Mouse (Mus musculus) CH12.LX (cell line): ENCODE data around the gene Adamts5. TPM values are rescaled to one million over a fixed set of nuclear protein-coding genes. Genes with fewer than 3 reads are reported as not detected.

ENCODE experiments used
- DNase-seq: peaks from one replicate; pipeline ENCODE4 v3.0.0-alpha.2; 2013; ENCODE audit errors: extremely low read depth
- H3K27ac ChIP-seq: 2 replicates; pipeline ENCODE4 v1.5.1; 2012; ENCODE audit warnings: low read depth, mild to moderate bottlenecking, control low read depth, moderate library complexity; ENCODE audit not compliant: insufficient read depth
- H3K27me3 ChIP-seq: replicated peaks from 2 replicates; pipeline ENCODE3; 2012; ENCODE audit warnings: inconsistent platforms
- H3K36me3 ChIP-seq, 2 experiments: replicated peaks in 1 of 2; 2 replicates each; pipeline versions ENCODE3 to v1.6.1; 2012; ENCODE audit warnings: inconsistent platforms in 1 of 2, low read length in 1 of 2, mild to moderate bottlenecking in 1 of 2, mixed read lengths in 1 of 2, moderate library complexity in 1 of 2; ENCODE audit not compliant: control insufficient read depth in 1 of 2, insufficient read depth in 1 of 2
- H3K4me1 ChIP-seq, 2 experiments: 2 replicates each; pipeline ENCODE4 v1.6.1; 2012; ENCODE audit warnings: inconsistent platforms in 1 of 2, moderate library complexity in 1 of 2; ENCODE audit not compliant: insufficient read depth in 2 of 2, control insufficient read depth in 1 of 2
- H3K4me2 ChIP-seq: 2 replicates; pipeline ENCODE4 v1.6.1; 2012; ENCODE audit warnings: low read depth, mild to moderate bottlenecking, control low read depth; ENCODE audit not compliant: poor library complexity, insufficient read depth, severe bottlenecking
- H3K4me3 ChIP-seq, 3 experiments: fragments of 150-350 bp in 1 of 3; sonication (generic) in 1 of 3; replicated peaks in 1 of 3; 2 replicates each; pipeline versions ENCODE3 to v1.5.1; 2011 to 2012; ENCODE audit warnings: low read depth in 2 of 3, low read length in 2 of 3, mild to moderate bottlenecking in 2 of 3, moderate library complexity in 2 of 3, control low read depth in 1 of 3, improper control_type of control experiment in 1 of 3, inconsistent platforms in 1 of 3, mixed read lengths in 1 of 3; ENCODE audit not compliant: poor library complexity in 1 of 3
- H3K79me2 ChIP-seq: replicated peaks from 2 replicates; pipeline ENCODE4 v1.6.1; 2012; ENCODE audit warnings: mild to moderate bottlenecking, moderate library complexity; ENCODE audit not compliant: control insufficient read depth, poor library complexity, insufficient read depth, severe bottlenecking; ENCODE audit errors: extremely low read depth
- H3K9ac ChIP-seq: 2 replicates; pipeline ENCODE4 v1.6.1; 2012; ENCODE audit warnings: low read depth, mild to moderate bottlenecking, control low read depth, moderate library complexity; ENCODE audit not compliant: insufficient read depth
- H3K9me3 ChIP-seq: replicated peaks from 2 replicates; pipeline ENCODE3; 2012; ENCODE audit warnings: low read length, inconsistent platforms, mixed read lengths
- BHLHE40 ChIP-seq: IDR thresholded peaks from 2 replicates; pipeline ENCODE4 v1.6.1; 2011; ENCODE audit warnings: mild to moderate bottlenecking, low read depth, low read length, improper control_type of control experiment
- CHD1 ChIP-seq: IDR thresholded peaks from 2 replicates; pipeline ENCODE4 v1.6.1; 2012; ENCODE audit warnings: low read depth, low read length, improper control_type of control experiment, inconsistent platforms
- CHD2 ChIP-seq: IDR thresholded peaks from 2 replicates; pipeline ENCODE4 v1.6.1; 2011; ENCODE audit warnings: low read length, improper control_type of control experiment
- EP300 ChIP-seq: IDR thresholded peaks from 2 replicates; pipeline ENCODE4 v1.6.1; 2011; ENCODE audit warnings: low read length, improper control_type of control experiment
- ETS1 ChIP-seq: conservative IDR thresholded peaks from 2 replicates; pipeline ENCODE4 v1.6.1; 2012; ENCODE audit warnings: low read depth, mild to moderate bottlenecking, inconsistent platforms, low read length, improper control_type of control experiment, moderate library complexity
- GABPA ChIP-seq: IDR thresholded peaks from 2 replicates; pipeline ENCODE4 v1.6.1; 2012; ENCODE audit warnings: low read depth, low read length, improper control_type of control experiment, inconsistent platforms; ENCODE audit not compliant: insufficient replicate concordance
- HCFC1 ChIP-seq: IDR thresholded peaks from 2 replicates; pipeline ENCODE4 v1.6.1; 2012; ENCODE audit warnings: low read depth, mild to moderate bottlenecking, inconsistent platforms, low read length, improper control_type of control experiment
- MAFK ChIP-seq: IDR thresholded peaks from 2 replicates; pipeline ENCODE4 v1.6.1; 2011; ENCODE audit warnings: low read length, improper control_type of control experiment; ENCODE audit not compliant: insufficient replicate concordance
- MAX ChIP-seq: IDR thresholded peaks from 2 replicates; pipeline ENCODE4 v1.6.1; 2011; ENCODE audit warnings: low read length, improper control_type of control experiment
- MAZ ChIP-seq: IDR thresholded peaks from 2 replicates; pipeline ENCODE4 v1.6.1; 2012; ENCODE audit warnings: low read depth, mild to moderate bottlenecking, inconsistent platforms, low read length, improper control_type of control experiment, moderate library complexity
- MEF2A ChIP-seq: IDR thresholded peaks from 2 replicates; pipeline ENCODE4 v1.6.1; 2014; ENCODE audit warnings: low read depth, mild to moderate bottlenecking, inconsistent platforms, low read length, improper control_type of control experiment, borderline replicate concordance
- MXI1 ChIP-seq: IDR thresholded peaks from 2 replicates; pipeline ENCODE4 v1.6.1; 2011; ENCODE audit warnings: mild to moderate bottlenecking, low read depth, low read length, improper control_type of control experiment
- NELFE ChIP-seq: IDR thresholded peaks from 2 replicates; pipeline ENCODE4 v1.6.1; 2011; ENCODE audit warnings: low read depth, low read length, improper control_type of control experiment
- PAX5 ChIP-seq: IDR thresholded peaks from 2 replicates; pipeline ENCODE4 v1.6.1; 2012; ENCODE audit warnings: low read length, inconsistent platforms, mixed read lengths
- RAD21 ChIP-seq: IDR thresholded peaks from 2 replicates; pipeline ENCODE4 v1.6.1; 2011; ENCODE audit warnings: low read depth, mild to moderate bottlenecking, low read length, improper control_type of control experiment, moderate library complexity
- RCOR1 ChIP-seq: conservative IDR thresholded peaks from 2 replicates; pipeline ENCODE4 v1.6.1; 2012; ENCODE audit warnings: low read depth, mild to moderate bottlenecking, inconsistent platforms, low read length, improper control_type of control experiment
- SIN3A ChIP-seq: IDR thresholded peaks from 2 replicates; pipeline ENCODE4 v1.6.1; 2012; ENCODE audit warnings: low read length, improper control_type of control experiment, inconsistent platforms
- SMC3 ChIP-seq: IDR thresholded peaks from 2 replicates; pipeline ENCODE4 v1.6.1; 2011; ENCODE audit warnings: low read depth, low read length, improper control_type of control experiment
- UBTF ChIP-seq: IDR thresholded peaks from 2 replicates; pipeline ENCODE4 v1.6.1; 2012; ENCODE audit warnings: low read depth, mild to moderate bottlenecking, inconsistent platforms, low read length, improper control_type of control experiment, moderate library complexity
- USF1 ChIP-seq: IDR thresholded peaks from 2 replicates; pipeline ENCODE4 v1.6.1; 2014; ENCODE audit warnings: low read depth, mild to moderate bottlenecking, inconsistent platforms, low read length, improper control_type of control experiment
- USF2 ChIP-seq: conservative IDR thresholded peaks from 2 replicates; pipeline ENCODE4 v1.6.1; 2011; ENCODE audit warnings: low read depth, low read length, improper control_type of control experiment
- ZNF384 ChIP-seq: IDR thresholded peaks from 2 replicates; pipeline ENCODE4 v1.6.1; 2012; ENCODE audit warnings: low read depth, low read length, improper control_type of control experiment, inconsistent platforms
- dilution Hi-C: fragments of 300-500 bp; cut with MboI; formaldehyde crosslinking; loops from 2 replicates; pipeline ENCODE4 v1.14.3; 2020; ENCODE audit warnings: low sequenced_read_pairs; ENCODE audit not compliant: extremely low pct_unique_long_range_greater_than_20kb, extremely low pct_ligation_motif_present
- in situ Hi-C: fragments of 300-500 bp; cut with MboI; formaldehyde crosslinking; loops from 3 replicates; pipeline ENCODE4 v1.14.3; 2019; ENCODE audit warnings: low sequenced_read_pairs, low pct_ligation_motif_present, low pct_unique_long_range_greater_than_20kb, mixed read lengths
- polyA plus RNA-seq: library from polyadenylated mRNA; unstranded; fragments of >175 nt; gene quantifications from 2 replicates; pipeline ENCODE4 v1.2.1, GENCODE M21; 2012; ENCODE audit warnings: low read depth; ENCODE audit not compliant: insufficient read length
- total RNA-seq, 2 experiments: library from RNA; depleted of rRNA; stranded (reverse); fragments of 300-350 nt in 1 of 2; fragments of >200 nt in 1 of 2; gene quantifications; 2 replicates each; pipeline ENCODE4 v1.2.3; 2012 to 2014

The Adamts5 gene
- total and polyA plus RNA-seq, 3 experiments = not detected

- H3K9ac ChIP-seq = no peak overlapping the region
- H3K36me3 ChIP-seq = no peaks in the 10 kb centered on the region
- TF ChIP-seq MAZ (no peak), MEF2A (no peak), RCOR1 (no peak), MAX (no peak), ETS1 (no peak), NELFE (no peak), USF1 (no peak), BHLHE40 (no peak), EP300 (no peak), GABPA (no peak), ZNF384 (no peak)
- in situ Hi-C loops = no loop called here
- no peak overlapping the region for H3K4me2 ChIP-seq
- H3K27me3 ChIP-seq = no peaks in the 10 kb centered on the region
- H3K4me1 ChIP-seq = peaks cover 0 to 23% of the 10 kb centered on the region in 2 experiments; a peak in 2 of 4 replicates
- H3K4me3 ChIP-seq = no peak overlapping the region
- no peaks in the 10 kb centered on the region for H3K9me3 ChIP-seq
- dilution Hi-C loops = no loop called here
- no peaks in the 10 kb centered on the region for H3K79me2 ChIP-seq
- H3K27ac ChIP-seq = no peak overlapping the region
- DNase-seq = no peak
Observed at GRCm38 (mm10) chr16:85871971-85872370, 29.7 kb downstream of the Adamts5 start.

DNA sequence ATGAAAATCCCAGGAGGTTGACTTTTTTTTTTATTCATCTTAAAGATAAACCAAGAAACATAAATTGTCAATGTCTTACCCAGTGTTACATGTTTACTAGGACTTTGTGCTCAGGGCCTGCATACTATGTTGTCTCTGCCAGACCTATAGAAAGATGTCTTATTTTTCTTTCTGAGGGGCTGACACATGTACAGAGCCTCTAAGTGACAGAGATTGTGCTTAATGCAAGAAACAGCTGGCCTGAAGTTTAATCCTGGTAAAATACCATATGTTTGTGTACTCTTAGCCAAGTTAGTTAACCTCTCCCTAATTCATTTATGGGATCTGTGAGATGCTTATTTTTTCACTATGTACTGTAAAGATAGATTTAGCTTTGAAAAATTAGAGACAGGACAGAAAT, 30.4 kb downstream of the Adamts5 start:
- Histone ChIP-seq H3K36me3 (no peaks in the 10 kb centered on the region), H3K4me3 (no peak overlapping the region), H3K9ac (no peak overlapping the region), H3K27ac (no peak overlapping the region), H3K4me2 (no peak overlapping the region), H3K79me2 (no peaks in the 10 kb centered on the region), H3K4me1 (peaks cover 0 to 23% of the 10 kb centered on the region in 2 experiments; a peak in 2 of 4 replicates), H3K9me3 (no peaks in the 10 kb centered on the region), H3K27me3 (no peaks in the 10 kb centered on the region)
- in situ Hi-C loops (no loop called here), dilution Hi-C loops (no loop called here)
- no peak for DNase-seq
- TF ChIP-seq PAX5 = no peak
- TF ChIP-seq SMC3 = no peak
- TF ChIP-seq UBTF = no peak
- TF ChIP-seq USF2 = no peak
- no peak for TF ChIP-seq CHD2
- TF ChIP-seq ETS1 = no peak
- no peak for TF ChIP-seq CHD1
- no peak for TF ChIP-seq RAD21
- no peak for TF ChIP-seq SIN3A
- TF ChIP-seq HCFC1 = no peak
- no peak for TF ChIP-seq NELFE
- TF ChIP-seq MAFK = no peak
- no peak for TF ChIP-seq GABPA
- TF ChIP-seq USF1 = no peak
- no peak for TF ChIP-seq MXI1
- no peak for TF ChIP-seq RCOR1
